Mouse (Mus musculus) layer of hippocampus, postnatal 36 days (tissue): Measurements from ENCODE around the gene Sfrp4. TPM values are rescaled to one million over a fixed set of nuclear protein-coding genes. Genes with fewer than 3 reads are reported as not detected.

Source experiments
- DNase-seq, 2 experiments: peaks; one replicate each; pipeline ENCODE4 v3.0.0; 2022
- total RNA-seq, 2 experiments: library from RNA; stranded (reverse); gene quantifications; 2 replicates each; pipeline ENCODE4 v1.2.3; 2021

The Sfrp4 gene
- total RNA-seq, 2 experiments from 2014 or later: 1.3 to 2.0 TPM

GRCm38 (mm10) chr13:19636131-19636530, 13.2 kb downstream of the Sfrp4 start:
- no peak for DNase-seq

GRCm38 (mm10) chr13:19640203-19640851, 17.4 kb downstream of the Sfrp4 start:
- no peak for DNase-seq

- no peak for DNase-seq
Measured at GRCm38 (mm10) chr13:19643519-19643918, 20.6 kb downstream of the Sfrp4 start.

GRCm38 (mm10) chr13:19644225-19644624, 21.3 kb downstream of the Sfrp4 start:
- no peak for DNase-seq

GRCm38 (mm10) chr13:19649824-19650223, 26.9 kb downstream of the Sfrp4 start:
- no peak for DNase-seq

GRCm38 (mm10) chr13:19652405-19652804, 29.5 kb downstream of the Sfrp4 start:
- no peak for DNase-seq

GRCm38 (mm10) chr13:19668355-19669140, 45.6 kb downstream of the Sfrp4 start:
- DNase-seq: no peak

- no peak for DNase-seq
Measured at GRCm38 (mm10) chr13:19674025-19674424, 51.1 kb downstream of the Sfrp4 start.

GRCm38 (mm10) chr13:19674601-19675000, 51.7 kb downstream of the Sfrp4 start:
- no peak for DNase-seq

Other genes with a start within 250 kb of the Sfrp4 start
- gene Stard3nl, start 227.3 kb upstream of the Sfrp4 start, total RNA-seq: 10 to 100 TPM; 67.4 to 68.9 TPM
- 100 to 1,000 TPM in 1 of 2 experiments, 10 to 100 TPM in 1; 98.7 to 104 TPM for gene Epdr1, start 3.2 kb upstream of the Sfrp4 start, total RNA-seq
- not detected for gene Nme8, start 74.7 kb downstream of the Sfrp4 start, total RNA-seq
- gene Gpr141, start 201.2 kb downstream of the Sfrp4 start, total RNA-seq: not detected